ENCODE assay signal across 11 mouse cellular contexts in genomic region chr1:113297807-113298206, GRCm38 (mm10).
DNase-seq lines count a peak whose midpoint lies in the region; ATAC-seq lines count a peak whose summit lies in the region.
"Had no signal": no experiment of that assay in that cellular context is flagged by ENCODE, and none has a peak within 500 bp of the region (broad histone marks: within the 10 kb centered on the region; RNA-seq: fewer than 3 reads in every experiment).

No protein-coding gene starts in this region.

- no peak overlapping the region for H3K9ac ChIP-seq in embryonic facial prominence, embryonic 14.5 days (ENCODE audit: low read depth, low read length)
- H3K9ac ChIP-seq in kidney, embryonic 16.5 days (replicated peaks; ENCODE audit: low read length), result no peak overlapping the region
- H3K9ac ChIP-seq: liver, embryonic 13.5 days; midbrain, embryonic 12.5 days had no signal

- H3K9me3 ChIP-seq in embryonic facial prominence, embryonic 14.5 days (ENCODE audit: control insufficient read depth, low read length), result no peaks in the 10 kb centered on the region
- H3K9me3 ChIP-seq in kidney, embryonic 16.5 days (ENCODE audit: low read length), result no peaks in the 10 kb centered on the region
- H3K9me3 ChIP-seq: liver, embryonic 13.5 days; midbrain, embryonic 12.5 days had no signal

- no peaks in the 10 kb centered on the region for H3K27me3 ChIP-seq in embryonic facial prominence, embryonic 14.5 days (replicated peaks; ENCODE audit: control insufficient read depth, insufficient read depth, low read length)
- H3K27me3 ChIP-seq in kidney, embryonic 16.5 days (ENCODE audit: insufficient read depth, low read length), result no peaks in the 10 kb centered on the region
- H3K27me3 ChIP-seq: liver, embryonic 13.5 days; midbrain, embryonic 12.5 days had no signal

- no peaks in the 10 kb centered on the region for H3K36me3 ChIP-seq in embryonic facial prominence, embryonic 14.5 days (ENCODE audit: control insufficient read depth, insufficient read depth, low read length)
- no peaks in the 10 kb centered on the region for H3K36me3 ChIP-seq in kidney, embryonic 16.5 days (ENCODE audit: insufficient read depth, low read length)
- H3K36me3 ChIP-seq: liver, embryonic 13.5 days; midbrain, embryonic 12.5 days had no signal

- H3K4me2 ChIP-seq in embryonic facial prominence, embryonic 14.5 days (ENCODE audit: low read depth, low read length), result no peak overlapping the region
- H3K4me2 ChIP-seq in kidney, embryonic 16.5 days (replicated peaks; ENCODE audit: low read depth, low read length), result no peak overlapping the region
- H3K4me2 ChIP-seq: liver, embryonic 13.5 days; midbrain, embryonic 12.5 days had no signal

- no peak overlapping the region for H3K4me3 ChIP-seq in embryonic facial prominence, embryonic 14.5 days (ENCODE audit: low read depth, low read length)
- H3K4me3 ChIP-seq in kidney, embryonic 16.5 days (ENCODE audit: low read length), result no peak overlapping the region
- H3K4me3 ChIP-seq: liver, embryonic 13.5 days; midbrain, embryonic 12.5 days had no signal

- peak; percentile 4 for DNase-seq in heart, postnatal 4 days
- DNase-seq in heart, postnatal 25 days (ENCODE audit: low spot score), result no peak
- DNase-seq in embryonic facial prominence, embryonic 14.5 days (ENCODE audit: low spot score), result peak; percentile 38
- DNase-seq in layer of hippocampus, adult 9-10 months (ENCODE audit: low spot score), result peak; percentile 6
- DNase-seq in right cerebral cortex, adult 2 months (ENCODE audit: low spot score in 2 of 2), result peak; percentile 84 to 85
- DNase-seq in kidney, adult 8-10 months, result no peak
- no peak for DNase-seq in liver
- DNase-seq: adrenal gland, adult 2 months; liver, embryonic 13.5 days had no signal

- no peak for ATAC-seq in embryonic facial prominence, embryonic 14.5 days (ENCODE audit: low read depth)
- no peak for ATAC-seq in kidney, embryonic 16.5 days (ENCODE audit: low FRiP score, low TSS enrichment)

- no peak overlapping the region for H3K27ac ChIP-seq in embryonic facial prominence, embryonic 14.5 days (replicated peaks; ENCODE audit: low read depth, low read length)
- H3K27ac ChIP-seq in kidney, embryonic 16.5 days (ENCODE audit: low read length), result no peak overlapping the region
- H3K27ac ChIP-seq: liver, embryonic 13.5 days; midbrain, embryonic 12.5 days had no signal

- no peaks in the 10 kb centered on the region for H3K4me1 ChIP-seq in embryonic facial prominence, embryonic 14.5 days (ENCODE audit: control insufficient read depth, insufficient read depth, low read length)
- no peaks in the 10 kb centered on the region for H3K4me1 ChIP-seq in kidney, embryonic 16.5 days (ENCODE audit: insufficient read depth, low read length)
- H3K4me1 ChIP-seq: liver, embryonic 13.5 days; midbrain, embryonic 12.5 days had no signal

- intact Hi-C loops in heart, postnatal 25 days (cut with DNase I), result no loop called here

- 47% methylated on average over 3 of the region's 3 CpGs for WGBS in embryonic facial prominence, embryonic 14.5 days
- 74% methylated on average over 3 of the region's 3 CpGs for WGBS in kidney, embryonic 16.5 days

Comparison
In these comparisons a context has a peak if more than half of its experiments do, and no peak if none do; other contexts are left out.
1. DNase-seq: peak in heart, postnatal 4 days (single experiment), embryonic facial prominence, embryonic 14.5 days (single experiment), layer of hippocampus, adult 9-10 months (single experiment) and right cerebral cortex, adult 2 months (2 of 2); none in heart, postnatal 25 days (single experiment), kidney, adult 8-10 months (0 of 2) and liver (single experiment).